ENCODE assay signal across 8 mouse cellular contexts in the genomic region with DNA sequence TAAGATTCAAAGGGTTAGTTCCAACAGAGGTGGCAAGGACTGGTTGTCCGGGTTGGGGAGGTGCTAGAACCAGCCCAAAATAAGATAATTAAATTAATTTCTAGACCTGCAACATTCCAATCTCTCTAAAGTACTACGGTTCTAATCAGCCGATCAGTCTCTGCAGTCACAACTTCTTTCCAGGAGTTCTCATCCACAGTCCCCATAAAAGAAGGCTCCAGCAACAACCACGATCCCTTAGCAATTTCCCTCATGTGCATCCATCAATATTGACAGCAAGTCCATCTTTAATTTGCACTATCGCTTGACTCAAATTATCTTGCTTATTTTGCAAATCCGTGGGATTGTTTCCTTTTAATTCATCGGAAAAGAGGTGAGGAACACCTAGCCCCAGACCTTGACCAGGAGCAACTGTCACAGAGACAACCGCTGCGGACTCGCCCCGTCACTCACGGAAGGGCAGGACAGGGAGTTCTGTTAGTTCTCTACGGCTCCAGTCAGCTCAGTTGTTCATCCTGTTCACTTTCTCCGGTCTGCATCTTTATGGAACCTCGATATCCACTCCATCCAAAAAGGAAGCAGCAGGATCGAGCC. TPM values are rescaled to one million over a fixed set of nuclear protein-coding genes. Genes with fewer than 3 reads are reported as not detected.
A peak's percentile ranks its signal among the peaks of the same experiment; 100 is the strongest.
DNase-seq lines count a peak whose midpoint lies in the region; ATAC-seq and TF ChIP-seq lines count a peak whose summit lies in the region.

No protein-coding gene starts in this region.

- no peaks in the 10 kb centered on the region for H3K27me3 ChIP-seq in heart, embryonic 15.5 days
- H3K27me3 ChIP-seq in Patski: no peaks in the 10 kb centered on the region
- no peaks in the 10 kb centered on the region for H3K27me3 ChIP-seq in hindbrain, embryonic 14.5 days (ENCODE audit: control insufficient read depth, insufficient read depth, low read length)
- no peaks in the 10 kb centered on the region for H3K27me3 ChIP-seq in midbrain, embryonic 12.5 days

- CTCF ChIA-PET in Patski (lab: Charles Lee): interaction anchor here (1.0 kb wide), 1 partner anchor 205 kb away, joined by 3 read pairs; no protein-coding TSS in a partner anchor

- intact Hi-C loops in heart, postnatal 14 days (cut with DNase I): no loop called here

- peaks cover 6% of the 10 kb centered on the region; the same call in 1 of the 2 replicates for H3K36me3 ChIP-seq in heart, embryonic 15.5 days
- peaks cover 12% of the 10 kb centered on the region; the same call in 1 of the 2 replicates for H3K36me3 ChIP-seq in hindbrain, embryonic 14.5 days (replicated peaks; ENCODE audit: control insufficient read depth, insufficient read depth)
- peaks cover 12% of the 10 kb centered on the region for H3K36me3 ChIP-seq in midbrain, embryonic 12.5 days

- peak overlapping the region; percentile 96 for H3K4me3 ChIP-seq in heart, embryonic 15.5 days
- peak overlapping the region; percentile 84 for H3K4me3 ChIP-seq in hindbrain, embryonic 14.5 days (replicated peaks; ENCODE audit: low read length)
- H3K4me3 ChIP-seq in midbrain, embryonic 12.5 days: peak overlapping the region; percentile 71

- WGBS in heart, embryonic 15.5 days: 15% methylated on average over 16 of the region's 16 CpGs
- 17% methylated on average over 16 of the region's 16 CpGs for WGBS in hindbrain, embryonic 14.5 days
- WGBS in midbrain, embryonic 12.5 days: 17% methylated on average over 16 of the region's 16 CpGs

- POLR2A ChIA-PET in Patski (lab: Charles Lee): interaction anchor here (0.7 to 0.8 kb wide), 2 partner anchors 11 to 289 kb away, joined by 3 read pairs; no protein-coding TSS in a partner anchor

- in situ Hi-C loops in Patski (cut with MboI; ENCODE audit: low pct_unique_long_range_greater_than_20kb): no loop called here

- peak overlapping the region; percentile 93 for H3K9ac ChIP-seq in heart, embryonic 15.5 days
- H3K9ac ChIP-seq in hindbrain, embryonic 14.5 days: peak overlapping the region; percentile 87
- H3K9ac ChIP-seq in midbrain, embryonic 12.5 days (replicated peaks): peak overlapping the region; percentile 84

- no peak for DNase-seq in heart, postnatal 14 days
- DNase-seq in Patski (ENCODE audit: low read depth, low spot score): no peak
- peak; percentile 26 for DNase-seq in hindbrain, embryonic 14.5 days (ENCODE audit: low spot score)
- no peak for DNase-seq in layer of hippocampus, adult 8-10 months (ENCODE audit: low spot score in 2 of 2)
- DNase-seq in urinary bladder, postnatal 25 days (ENCODE audit: low spot score): no peak
- no peak for DNase-seq in thymus, postnatal 10 days (ENCODE audit: low spot score in 2 of 2)

- H3K27ac ChIP-seq in heart, embryonic 15.5 days: peak overlapping the region; percentile 88
- H3K27ac ChIP-seq in hindbrain, embryonic 14.5 days: peak overlapping the region; percentile 81; the same call in 1 of the 2 replicates
- H3K27ac ChIP-seq in midbrain, embryonic 12.5 days (replicated peaks): peak overlapping the region; percentile 71

- TF ChIP-seq CTCF in Patski (IDR thresholded peaks at IDR 0.05): no peak

- no peak for ATAC-seq in heart, embryonic 15.5 days (replicated peaks; ENCODE audit: insufficient number of reproducible peaks, insufficient read depth, low FRiP score, low read depth)
- peak; percentile 40 for ATAC-seq in Patski
- ATAC-seq in hindbrain, embryonic 14.5 days (ENCODE audit: low FRiP score): peak; percentile 33; the same call in 1 of the 2 replicates
- ATAC-seq in midbrain, embryonic 12.5 days (ENCODE audit: low FRiP score, low read depth): no peak; the same call in 1 of the 2 replicates

- peaks cover 13% of the 10 kb centered on the region for H3K4me1 ChIP-seq in heart, embryonic 15.5 days (replicated peaks)
- peaks cover 17% of the 10 kb centered on the region for H3K4me1 ChIP-seq in hindbrain, embryonic 14.5 days (replicated peaks; ENCODE audit: control insufficient read depth, insufficient read depth, low read length)
- peaks cover 7% of the 10 kb centered on the region for H3K4me1 ChIP-seq in midbrain, embryonic 12.5 days

- H3K4me2 ChIP-seq in heart, embryonic 15.5 days: peak overlapping the region; percentile 72
- H3K4me2 ChIP-seq in hindbrain, embryonic 14.5 days (replicated peaks): peak overlapping the region; percentile 73
- H3K4me2 ChIP-seq in midbrain, embryonic 12.5 days (replicated peaks): peak overlapping the region; percentile 70

- H3K9me3 ChIP-seq in heart, embryonic 15.5 days (replicated peaks): no peaks in the 10 kb centered on the region
- no peaks in the 10 kb centered on the region for H3K9me3 ChIP-seq in hindbrain, embryonic 14.5 days (ENCODE audit: control insufficient read depth, low read length)
- no peaks in the 10 kb centered on the region for H3K9me3 ChIP-seq in midbrain, embryonic 12.5 days

RNA-seq across cellular contexts. Expression of a gene that starts 0.4 kb away (rescaled TPM):
- polyA plus RNA-seq in heart, embryonic 15.5 days (2015; fragmentation: Nextera tagmentation; extraction: Ambion mirVana): 45.2 and 54.8 TPM in 2 replicates
- 10 to 100 TPM; 51.1 to 54.1 TPM for total RNA-seq in heart, postnatal 14 days (2021)
- 32.9 TPM for polyA plus RNA-seq in Patski (2021)
- 33.7 and 36.5 TPM in 2 replicates for polyA plus RNA-seq in hindbrain, embryonic 14.5 days (2014; fragmentation: Nextera tagmentation; extraction: Ambion mirVana)
- 38.5 and 43.8 TPM in 2 replicates for polyA plus RNA-seq in midbrain, embryonic 12.5 days (2016; fragmentation: Nextera tagmentation; extraction: Ambion mirVana)
- total RNA-seq in layer of hippocampus, adult 8-10 months (2022): 10 to 100 TPM; 22.0 to 28.3 (median 25.8) TPM

RNA-seq across cellular contexts. Expression of a gene that starts 12.4 kb away (rescaled TPM):
- 9.9 and 11.6 TPM in 2 replicates for polyA plus RNA-seq in heart, embryonic 15.5 days (2015; fragmentation: Nextera tagmentation; extraction: Ambion mirVana)
- total RNA-seq in heart, postnatal 14 days (2021): 10 to 100 TPM; 12.7 TPM
- polyA plus RNA-seq in Patski (2021): 10.1 TPM
- 8.1 and 9.2 TPM in 2 replicates for polyA plus RNA-seq in hindbrain, embryonic 14.5 days (2014; fragmentation: Nextera tagmentation; extraction: Ambion mirVana)
- polyA plus RNA-seq in midbrain, embryonic 12.5 days (2016; fragmentation: Nextera tagmentation; extraction: Ambion mirVana): 12.5 and 13.6 TPM in 2 replicates
- 10 to 100 TPM in 3 of 4 experiments, 1 to 10 TPM in 1; 9.6 to 11.6 (median 10.5) TPM for total RNA-seq in layer of hippocampus, adult 8-10 months (2022)

Comparison
In these comparisons a context has a peak if more than half of its experiments do, and no peak if none do; other contexts are left out.
1. ATAC-seq: peak in Patski (single experiment) and hindbrain, embryonic 14.5 days (single experiment); none in heart, embryonic 15.5 days (single experiment) and midbrain, embryonic 12.5 days (single experiment).
2. Peak in every context shown above with its lines, with median percentiles within 50 percentile points of each other: H3K27ac ChIP-seq, H3K4me2 ChIP-seq, H3K4me3 ChIP-seq and H3K9ac ChIP-seq.